Mouse (Mus musculus) forebrain, embryonic 14.5 days (tissue): ENCODE results near the gene Cct8. TPM values are rescaled to one million over a fixed set of nuclear protein-coding genes. Genes with fewer than 3 reads are reported as not detected.

Experiments
- ATAC-seq: fragments of 200-750 bp; cut with Nextera tagmentation; 2 replicates; pipeline ENCODE4 v1.8.0; 2017; ENCODE audit warnings: mild to moderate bottlenecking, moderate library complexity
- DNase-seq: peaks from one replicate; pipeline ENCODE4 v3.0.0-alpha.2; 2015; ENCODE audit warnings: low spot score
- H3K27ac ChIP-seq: fragments of 300-500 bp; sonication (generic); 2 replicates; pipeline ENCODE4 v1.5.1; 2014; ENCODE audit warnings: low read depth, mild to moderate bottlenecking, control low read depth, low read length, moderate library complexity
- H3K27me3 ChIP-seq: fragments of 300-500 bp; sonication (generic); replicated peaks from 2 replicates; pipeline ENCODE4 v1.6.1; 2014; ENCODE audit warnings: low read length, control low read depth, mixed read lengths; ENCODE audit not compliant: control insufficient read depth, insufficient read depth
- H3K36me3 ChIP-seq: fragments of 300-500 bp; sonication (generic); 2 replicates; pipeline ENCODE4 v1.6.1; 2014; ENCODE audit warnings: low read length, control low read depth; ENCODE audit not compliant: control insufficient read depth, insufficient read depth
- H3K4me1 ChIP-seq: fragments of 300-500 bp; sonication (generic); 2 replicates; pipeline ENCODE4 v1.6.1; 2014; ENCODE audit warnings: antibody characterized with exemption, low read length, control low read depth; ENCODE audit not compliant: control insufficient read depth, insufficient read depth
- H3K4me2 ChIP-seq: fragments of 300-500 bp; sonication (generic); 2 replicates; pipeline ENCODE4 v1.6.1; 2014; ENCODE audit warnings: mild to moderate bottlenecking, control low read depth, low read length
- H3K4me3 ChIP-seq: fragments of 300-500 bp; sonication (generic); 2 replicates; pipeline ENCODE4 v1.5.1; 2014; ENCODE audit warnings: low read depth, low read length, control low read depth
- H3K9ac ChIP-seq: fragments of 300-500 bp; sonication (generic); 2 replicates; pipeline ENCODE4 v1.6.1; 2014; ENCODE audit warnings: mild to moderate bottlenecking, low read length, control low read depth, moderate library complexity
- H3K9me3 ChIP-seq: fragments of 300-500 bp; sonication (generic); replicated peaks from 2 replicates; pipeline ENCODE4 v1.6.1; 2016; ENCODE audit warnings: low read length, control low read depth, mixed read lengths; ENCODE audit not compliant: control insufficient read depth
- WGBS: fragments of 180-500 bp; shearing (Covaris S2); extraction: QIAGEN DNeasy Blood & Tissue Kit; methylation state at CpG from one replicate; pipeline ENCODE4 v1.1.7; 2014; 5-methylcytosine and 5-hydroxymethylcytosine counted together
- polyA plus RNA-seq: library from polyadenylated mRNA; unstranded; fragments of >200 nt; fragmentation: Nextera tagmentation; extraction: Ambion mirVana; gene quantifications from 2 replicates; pipeline ENCODE4 v1.2.1, GENCODE M21; 2014

Gene Cct8
- polyA plus RNA-seq, result 504 and 543 TPM in 2 replicates

- H3K9me3 ChIP-seq, result no peaks in the 10 kb centered on the region
- WGBS, result under 1% methylated on average over 48 of the region's 48 CpGs
- DNase-seq (peak; percentile 99), ATAC-seq (peak; percentile 96)
- H3K4me3 ChIP-seq, result peak within 1 kb of the TSS; percentile 90
- H3K36me3 ChIP-seq, result peaks cover 24% of the 10 kb centered on the region
- no peaks in the 10 kb centered on the region for H3K27me3 ChIP-seq
- H3K27ac ChIP-seq, result peak within 1 kb of the TSS; percentile 71
- peaks cover 14% of the 10 kb centered on the region for H3K4me1 ChIP-seq
- H3K9ac ChIP-seq, result peak within 1 kb of the TSS; percentile 96
- H3K4me2 ChIP-seq, result peak within 1 kb of the TSS; percentile 83
These were observed at the start of gene Cct8 for GRCm38 (mm10) chr16:87495716-87496447. TSS of gene Cct8 (minus strand) at chr16:87495873.

- no peak overlapping the region for H3K4me2 ChIP-seq
- 77% methylated on average over 10 of the region's 10 CpGs for WGBS
- no peaks in the 10 kb centered on the region for H3K4me1 ChIP-seq
- no peaks in the 10 kb centered on the region for H3K27me3 ChIP-seq
- no peak for DNase-seq
- H3K4me3 ChIP-seq, result no peak overlapping the region
- no peaks in the 10 kb centered on the region for H3K36me3 ChIP-seq
- H3K9ac ChIP-seq, result no peak overlapping the region; the same call in 1 of the 2 replicates
- H3K27ac ChIP-seq, result no peak overlapping the region
- ATAC-seq, result no peak
- H3K9me3 ChIP-seq, result no peaks in the 10 kb centered on the region
These were observed 33.1 kb upstream of the Cct8 start for GRCm38 (mm10) chr16:87528755-87529154.

GRCm38 (mm10) chr16:87527553-87528249 lies 32.0 kb upstream of the Cct8 start:
- H3K4me3 ChIP-seq, result no peak overlapping the region
- DNase-seq (no peak), ATAC-seq (no peak)
- H3K9me3 ChIP-seq, result no peaks in the 10 kb centered on the region
- H3K36me3 ChIP-seq, result no peaks in the 10 kb centered on the region
- 72% methylated on average over 8 of the region's 8 CpGs for WGBS
- H3K4me1 ChIP-seq, result no peaks in the 10 kb centered on the region
- no peaks in the 10 kb centered on the region for H3K27me3 ChIP-seq
- H3K4me2 ChIP-seq, result no peak overlapping the region
- no peak overlapping the region for H3K9ac ChIP-seq
- H3K27ac ChIP-seq, result no peak overlapping the region

- DNase-seq (no peak), ATAC-seq (no peak)
- H3K4me2 ChIP-seq, result no peak overlapping the region
- 90% methylated on average over 5 of the region's 5 CpGs for WGBS
- no peaks in the 10 kb centered on the region for H3K4me1 ChIP-seq
- no peaks in the 10 kb centered on the region for H3K36me3 ChIP-seq
- no peak overlapping the region for H3K9ac ChIP-seq
- no peaks in the 10 kb centered on the region for H3K27me3 ChIP-seq
- H3K9me3 ChIP-seq, result no peaks in the 10 kb centered on the region
- H3K27ac ChIP-seq, result no peak overlapping the region
- H3K4me3 ChIP-seq, result no peak overlapping the region
These were observed 28.6 kb upstream of the Cct8 start for GRCm38 (mm10) chr16:87524228-87524627.

- no peak overlapping the region for H3K27ac ChIP-seq
- DNase-seq (no peak), ATAC-seq (no peak)
- H3K4me2 ChIP-seq, result no peak overlapping the region
- no peak overlapping the region for H3K9ac ChIP-seq
- H3K27me3 ChIP-seq, result no peaks in the 10 kb centered on the region
- 96% methylated on average over 14 of the region's 14 CpGs for WGBS
- no peak overlapping the region for H3K4me3 ChIP-seq
- H3K36me3 ChIP-seq, result no peaks in the 10 kb centered on the region
- no peaks in the 10 kb centered on the region for H3K4me1 ChIP-seq
- no peaks in the 10 kb centered on the region for H3K9me3 ChIP-seq
These were observed 16.7 kb upstream of the Cct8 start for GRCm38 (mm10) chr16:87512331-87512730.

GRCm38 (mm10) chr16:87511706-87512105 lies 16.0 kb upstream of the Cct8 start:
- no peaks in the 10 kb centered on the region for H3K27me3 ChIP-seq
- ATAC-seq (peak; percentile 49; the same call in 1 of the 2 replicates), DNase-seq (peak; percentile 64)
- no peaks in the 10 kb centered on the region for H3K4me1 ChIP-seq
- no peak overlapping the region for H3K27ac ChIP-seq
- WGBS, result 48% methylated on average over 5 of the region's 5 CpGs
- no peaks in the 10 kb centered on the region for H3K9me3 ChIP-seq
- H3K9ac ChIP-seq, result no peak overlapping the region
- no peak overlapping the region for H3K4me3 ChIP-seq
- H3K4me2 ChIP-seq, result no peak overlapping the region
- no peaks in the 10 kb centered on the region for H3K36me3 ChIP-seq

- Histone ChIP-seq H3K27ac (no peak overlapping the region; the same call in 1 of the 2 replicates), H3K36me3 (no peaks in the 10 kb centered on the region), H3K9ac (no peak overlapping the region), H3K4me2 (no peak overlapping the region), H3K27me3 (no peaks in the 10 kb centered on the region), H3K4me3 (no peak overlapping the region), H3K9me3 (no peaks in the 10 kb centered on the region), H3K4me1 (peaks cover 4% of the 10 kb centered on the region)
- 70% methylated on average over 13 of the region's 13 CpGs for WGBS
- 0 out of 2 replicates have a peak, but pooled peaks have one; percentile 16 for ATAC-seq
- no peak for DNase-seq
These were observed 5.8 kb upstream of the Cct8 start for GRCm38 (mm10) chr16:87501304-87502078.

- no peak overlapping the region for H3K9ac ChIP-seq
- H3K27ac ChIP-seq, result no peak overlapping the region
- no peaks in the 10 kb centered on the region for H3K36me3 ChIP-seq
- no peak for ATAC-seq
- no peak overlapping the region for H3K4me3 ChIP-seq
- peaks cover 7% of the 10 kb centered on the region for H3K4me1 ChIP-seq
- no peak overlapping the region for H3K4me2 ChIP-seq
- no peaks in the 10 kb centered on the region for H3K27me3 ChIP-seq
- 64% methylated on average over 6 of the region's 6 CpGs for WGBS
- H3K9me3 ChIP-seq, result no peaks in the 10 kb centered on the region
- no peak for DNase-seq
These were observed 3.9 kb upstream of the Cct8 start for GRCm38 (mm10) chr16:87499556-87499955.
